Mouse (Mus musculus): ENCODE measurements around the gene Nosip. TPM values are rescaled to one million over a fixed set of nuclear protein-coding genes. Genes with fewer than 3 reads are reported as not detected.
"Not testable (repeated sequence)": the region's sequence is repeated elsewhere in the genome, so short reads cannot be mapped to it uniquely, and the experiment has no call there.

Gene Nosip
- total RNA-seq, 2 experiments from 2014 or later, result 52.4 to 54.1 TPM

DNA sequence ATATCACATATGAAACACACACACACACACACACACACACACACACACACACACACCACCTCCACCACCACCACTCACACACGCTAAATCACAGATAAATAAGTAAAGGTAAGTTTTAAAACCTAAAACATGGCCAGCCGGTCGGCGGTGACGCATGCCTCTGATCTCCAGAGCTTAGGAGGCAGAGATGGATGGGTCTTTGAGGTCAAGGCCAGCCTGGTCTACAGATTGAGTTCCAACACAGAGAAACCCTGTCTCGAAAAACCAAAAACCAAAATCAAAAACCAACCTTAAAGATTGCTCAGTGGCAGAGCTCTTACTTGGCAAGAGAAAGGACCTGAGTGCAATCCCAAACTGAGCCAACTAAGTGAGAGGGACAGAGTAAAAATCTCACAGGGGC is 37.8 kb downstream of the Nosip start:
- intact Hi-C loops (cut with DNase I), result no loop called here
- DNase-seq (ENCODE audit: low spot score in 2 of 2), result no peak

- no peak for DNase-seq (ENCODE audit: low spot score in 2 of 2)
- intact Hi-C loops (cut with DNase I), result no loop called here
Measured at GRCm38 (mm10) chr7:45102441-45102840, 40.2 kb downstream of the Nosip start.

GRCm38 (mm10) chr7:45102940-45103585 is 40.8 kb downstream of the Nosip start:
- no peak for DNase-seq (ENCODE audit: low spot score in 2 of 2)
- intact Hi-C loops (cut with DNase I), result no loop called here

DNA sequence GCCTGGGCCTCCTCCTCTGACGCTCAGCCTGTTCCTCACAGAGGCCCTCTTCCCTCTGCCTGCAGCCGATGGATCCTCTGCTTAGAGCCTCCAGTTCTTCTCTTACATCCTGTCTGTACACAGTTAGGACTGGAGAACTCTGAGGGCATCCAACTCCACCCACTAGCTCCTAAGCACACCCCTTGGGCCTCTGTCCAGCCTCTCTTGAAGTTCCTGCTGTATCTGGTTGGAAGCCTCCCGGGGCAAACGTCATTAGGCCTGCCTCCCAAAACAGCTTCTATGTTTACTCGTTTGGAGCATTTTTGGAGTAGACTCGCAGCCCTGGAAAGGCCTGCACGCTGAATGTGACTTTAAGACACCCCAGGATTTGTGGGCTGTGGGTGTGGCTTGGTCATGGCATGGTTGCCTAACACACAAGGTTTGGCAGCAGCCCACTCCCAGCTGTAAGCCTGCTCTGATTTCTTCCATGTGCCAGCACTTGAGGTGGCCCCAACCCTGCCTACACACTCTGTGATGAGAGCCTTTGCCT is 41.5 kb downstream of the Nosip start, which contains the start of gene Fcgrt:
Gene Fcgrt, minus strand, starts transcription at position 200 of the 529 bp plus-strand sequence.
- intact Hi-C loops (cut with DNase I), result no loop called here
- peak; percentile 57 to 77 for DNase-seq (ENCODE audit: low spot score in 2 of 2)

DNA sequence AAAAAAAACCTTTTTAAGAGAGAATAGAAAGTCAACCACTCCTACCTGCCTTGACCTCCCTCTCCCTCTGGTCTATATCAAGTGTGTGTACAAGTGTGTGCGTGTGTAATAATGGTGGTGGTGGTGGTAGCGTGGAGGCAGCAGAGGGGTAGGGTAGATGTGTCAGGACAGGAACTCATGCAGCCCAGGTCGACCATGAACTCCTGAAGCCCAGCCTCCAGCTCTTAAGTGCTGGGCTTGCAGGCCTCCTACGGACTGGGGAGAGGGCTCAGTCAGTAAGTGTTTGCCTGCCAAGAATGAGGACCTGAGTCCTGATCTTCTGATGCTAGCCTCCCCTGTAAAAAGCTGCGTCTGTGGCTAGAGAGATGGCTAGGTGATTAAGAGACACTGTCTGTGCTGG is 42.7 kb downstream of the Nosip start:
- intact Hi-C loops (cut with DNase I), result loop anchor here (5.0 kb wide), 1 partner anchor 33 kb away; no protein-coding TSS in a partner anchor
- no peak for DNase-seq (ENCODE audit: low spot score in 2 of 2)

DNA sequence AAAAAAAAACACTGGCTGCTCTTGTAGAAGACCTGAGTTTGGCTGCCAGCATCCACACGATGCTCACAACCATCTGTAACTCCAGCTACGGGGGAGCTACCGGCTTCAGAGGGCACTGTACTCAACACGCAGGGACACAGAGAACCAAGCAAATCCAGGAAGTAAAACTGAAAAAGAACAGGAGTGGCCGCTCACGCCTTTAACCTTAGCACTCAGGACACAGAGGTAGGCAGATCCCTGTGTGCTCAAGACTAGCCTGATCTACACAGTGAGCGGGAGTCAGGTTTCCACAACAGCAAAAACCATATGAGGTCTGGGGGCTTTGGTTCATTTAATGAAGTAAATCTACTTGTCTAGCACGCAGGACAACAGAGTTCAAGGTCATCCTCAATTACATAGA is 43.3 kb downstream of the Nosip start:
- DNase-seq (ENCODE audit: low spot score in 2 of 2), result no peak
- intact Hi-C loops (cut with DNase I), result loop anchor here (5.0 kb wide), 1 partner anchor 33 kb away; no protein-coding TSS in a partner anchor

DNA sequence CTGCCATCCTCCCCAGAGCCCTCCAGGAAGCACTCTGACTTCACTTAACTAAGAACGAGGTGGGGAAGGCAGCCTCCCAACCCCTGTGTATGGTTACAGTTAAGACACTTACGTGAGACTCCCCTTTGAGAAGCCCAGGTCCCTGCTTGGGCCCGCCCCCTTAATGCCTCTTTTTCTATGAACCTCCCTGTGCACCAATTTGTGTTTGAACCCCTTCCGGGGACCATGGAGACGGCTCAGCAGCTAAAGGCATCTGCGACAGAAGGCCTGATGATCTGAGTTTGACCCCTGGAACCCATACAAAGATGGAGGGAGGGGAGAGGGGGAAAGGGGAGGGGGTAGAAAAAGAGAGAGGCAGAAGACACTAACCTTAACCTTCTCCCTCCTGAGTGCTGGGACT is 44.2 kb downstream of the Nosip start:
- DNase-seq (ENCODE audit: low spot score in 2 of 2), result no peak
- intact Hi-C loops (cut with DNase I), result loop anchor here (5.0 kb wide), 1 partner anchor 34 kb away; no protein-coding TSS in a partner anchor

GRCm38 (mm10) chr7:45107052-45107645 is 44.9 kb downstream of the Nosip start:
- intact Hi-C loops (cut with DNase I), result loop anchor here (5.0 kb wide), 1 partner anchor 35 kb away; no protein-coding TSS in a partner anchor
- no peak for DNase-seq (ENCODE audit: low spot score in 2 of 2)

GRCm38 (mm10) chr7:45110089-45110488 is 47.9 kb downstream of the Nosip start:
- intact Hi-C loops (cut with DNase I); DNase-seq (ENCODE audit: low spot score in 2 of 2): not testable (repeated sequence)

DNA sequence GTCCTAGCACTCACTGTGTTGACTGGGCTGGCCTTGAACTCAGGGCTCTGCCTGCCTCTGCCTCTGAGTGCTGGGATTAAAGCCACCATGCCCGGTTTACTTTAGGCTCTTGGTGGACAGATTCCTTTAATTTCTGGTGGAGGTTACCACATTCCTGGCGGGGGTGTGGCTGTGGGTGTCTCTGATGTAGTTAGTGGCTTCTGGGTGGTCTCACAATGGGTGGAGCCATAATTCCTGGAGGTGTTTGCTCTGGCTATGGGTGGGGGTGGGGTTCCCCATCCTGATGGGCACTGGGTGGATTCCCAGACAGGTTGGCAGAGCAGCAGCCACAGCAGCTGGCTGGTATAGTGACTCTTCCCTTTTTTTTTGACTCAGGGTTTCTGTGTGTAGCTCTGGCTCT is 49.7 kb downstream of the Nosip start:
- intact Hi-C loops (cut with DNase I), result no loop called here
- DNase-seq (ENCODE audit: low spot score in 2 of 2), result no peak

DNA sequence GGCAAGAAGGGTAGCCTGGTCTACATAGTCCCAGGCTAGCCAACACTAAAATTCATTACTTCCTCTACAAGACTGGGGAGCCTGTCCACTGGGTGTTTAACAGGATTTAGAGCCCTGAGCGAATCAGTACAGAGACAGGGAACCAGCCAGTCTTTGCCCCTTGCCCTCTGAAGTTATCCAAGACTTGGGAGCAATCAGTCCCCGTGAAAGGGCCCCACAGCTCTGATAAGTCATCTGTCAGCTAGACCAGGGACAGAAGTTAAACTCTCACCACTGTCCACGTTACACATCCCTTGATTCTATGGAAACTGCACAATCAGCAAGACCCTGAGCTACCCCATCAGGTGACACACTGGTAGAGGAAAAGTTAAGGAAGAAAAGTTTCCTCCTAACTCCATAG is 50.3 kb downstream of the Nosip start:
- intact Hi-C loops (cut with DNase I), result no loop called here

DNA sequence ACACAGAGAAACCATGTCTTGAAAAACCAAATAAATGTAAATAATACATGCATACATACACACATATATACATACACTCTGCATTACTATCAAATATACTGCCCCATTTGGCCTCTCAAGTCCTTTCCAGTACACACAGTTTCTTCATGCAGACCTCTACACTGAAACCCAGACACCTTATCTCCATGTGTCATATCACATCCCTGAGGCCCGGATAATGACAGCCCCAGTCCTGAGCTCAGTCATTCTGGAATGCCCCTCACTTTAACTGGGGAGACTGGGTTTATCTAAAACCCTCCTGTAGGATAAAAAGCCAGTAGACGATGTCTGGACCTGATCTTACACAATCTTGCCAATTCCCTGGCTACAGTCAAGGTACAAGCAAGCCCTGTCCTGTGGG is 51.2 kb downstream of the Nosip start:
- intact Hi-C loops (cut with DNase I), result no loop called here
- no peak for DNase-seq (ENCODE audit: low spot score in 2 of 2)

More for the DNA sequence above, 50.3 kb downstream of the Nosip start:
- no peak for DNase-seq (ENCODE audit: low spot score in 2 of 2)

DNA sequence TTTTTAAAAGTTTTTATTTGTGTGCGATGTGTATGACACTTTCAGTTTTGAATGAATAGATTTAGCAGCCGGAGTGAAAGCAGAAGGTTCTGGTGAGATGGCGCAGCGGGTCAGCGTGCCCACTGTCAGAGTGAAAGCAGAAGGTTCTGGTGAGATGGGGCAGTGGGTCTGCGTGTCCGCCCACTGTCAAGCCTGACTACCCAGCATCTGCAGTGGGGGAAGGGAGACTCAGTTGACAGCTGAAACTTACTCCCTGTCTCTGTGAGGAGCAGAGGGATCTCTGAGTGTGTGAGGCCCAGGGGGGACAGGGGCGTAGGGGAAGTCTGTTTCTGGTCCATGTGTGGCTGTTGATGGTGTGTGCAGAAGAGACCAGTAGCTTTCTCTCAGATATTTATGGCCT is 55.3 kb downstream of the Nosip start:
- intact Hi-C loops (cut with DNase I), result no loop called here
- no peak for DNase-seq (ENCODE audit: low spot score in 2 of 2)

DNA sequence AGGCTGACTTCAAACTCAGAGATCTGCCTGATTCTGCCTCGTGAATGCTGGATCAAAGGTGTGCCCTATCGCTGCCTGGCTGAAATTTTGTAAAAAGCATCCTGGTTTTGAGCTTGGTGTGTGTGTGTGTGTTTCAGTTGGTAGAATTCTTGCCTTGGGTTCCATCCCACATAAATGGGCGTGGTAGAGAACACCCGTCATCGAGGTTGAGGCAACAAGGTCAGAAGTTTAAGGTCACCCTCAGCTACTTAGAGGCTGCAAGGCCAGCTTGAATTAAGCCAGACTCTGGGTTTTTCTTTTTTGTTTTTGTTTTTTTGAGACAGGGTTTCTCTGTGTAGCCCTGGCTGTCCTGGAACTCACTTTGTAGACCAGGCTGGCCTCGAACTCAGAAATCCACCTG is 56.1 kb downstream of the Nosip start:
- intact Hi-C loops (cut with DNase I), result no loop called here
- DNase-seq (ENCODE audit: low spot score in 2 of 2), result no peak

- DNase-seq (ENCODE audit: low spot score in 2 of 2), result no peak
- intact Hi-C loops (cut with DNase I), result loop anchor here (5.0 kb wide), 1 partner anchor 38 kb away; no protein-coding TSS in a partner anchor
Measured at GRCm38 (mm10) chr7:45119780-45120709, 57.8 kb downstream of the Nosip start.

- intact Hi-C loops (cut with DNase I), result loop anchor here (5.0 kb wide), 1 partner anchor 39 kb away; no protein-coding TSS in a partner anchor
- DNase-seq (ENCODE audit: low spot score in 2 of 2), result no peak
Measured at GRCm38 (mm10) chr7:45121404-45121803, 59.2 kb downstream of the Nosip start.

DNA sequence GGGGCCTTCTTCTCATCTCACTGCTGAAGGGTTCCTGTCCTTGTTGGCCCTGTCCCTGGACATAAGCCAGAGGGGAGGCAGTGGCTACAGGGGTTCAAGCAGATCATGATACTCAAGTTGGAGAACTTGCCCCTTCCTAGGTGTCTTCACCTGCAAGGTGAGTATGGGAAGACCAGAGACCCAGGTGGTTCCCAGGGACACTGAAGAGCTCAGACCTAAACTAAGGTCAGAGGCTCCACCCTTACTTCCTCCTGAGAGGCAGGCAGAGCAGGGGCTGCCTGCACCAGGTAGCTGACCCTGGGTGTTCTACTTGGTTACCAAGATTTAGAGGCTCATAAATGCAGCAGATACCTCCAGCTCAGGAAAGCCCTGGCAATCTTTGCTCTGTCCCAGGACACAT is 59.7 kb downstream of the Nosip start:
- intact Hi-C loops (cut with DNase I), result loop anchor here (5.0 kb wide), 1 partner anchor 40 kb away; no protein-coding TSS in a partner anchor
- no peak for DNase-seq (ENCODE audit: low spot score in 2 of 2)

- no peak for DNase-seq (ENCODE audit: low spot score in 2 of 2)
- intact Hi-C loops (cut with DNase I), result loop anchor here (5.0 kb wide), 1 partner anchor 40 kb away; no protein-coding TSS in a partner anchor
Measured at GRCm38 (mm10) chr7:45122561-45123185, 60.4 kb downstream of the Nosip start.

DNA sequence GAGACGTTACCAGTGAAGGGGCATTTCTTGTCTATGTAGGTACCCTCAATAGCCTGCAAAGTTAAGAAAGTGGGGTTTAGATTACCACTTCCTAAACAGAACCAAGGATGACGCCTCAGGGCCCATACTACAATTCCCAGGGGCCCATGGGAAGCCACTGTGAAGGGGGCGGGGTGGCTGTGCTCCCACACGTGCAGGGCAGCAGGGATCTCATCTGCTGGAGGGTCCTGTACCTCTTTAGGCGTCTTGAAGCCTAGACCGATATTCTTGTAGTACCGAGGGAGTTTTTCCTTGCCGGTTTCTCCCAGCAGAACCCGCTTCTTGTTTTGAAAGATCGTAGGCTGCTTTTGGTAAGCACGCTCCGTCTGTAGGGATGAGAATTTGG is 60.9 kb downstream of the Nosip start:
- intact Hi-C loops (cut with DNase I), result loop anchor here (5.0 kb wide), 1 partner anchor 41 kb away; no protein-coding TSS in a partner anchor
- no peak for DNase-seq (ENCODE audit: low spot score in 2 of 2)
